Mouse (Mus musculus): ENCODE measurements around the gene Upk2. TPM values are rescaled to one million over a fixed set of nuclear protein-coding genes. Genes with fewer than 3 reads are reported as not detected.
A peak's percentile ranks its signal among the peaks of the same experiment; 100 is the strongest.
"Not testable (repeated sequence)": the region's sequence is repeated elsewhere in the genome, so short reads cannot be mapped to it uniquely, and the experiment has no call there.

Upk2 gene
- total RNA-seq, 2 experiments from 2014 or later, result not detected

- intact Hi-C loops (cut with DNase I), result no loop called here
- no peak for DNase-seq
Observed at GRCm38 (mm10) chr9:44473184-44473583, 18.4 kb upstream of the Upk2 start.

- intact Hi-C loops (cut with DNase I), result no loop called here
- DNase-seq, result no peak
Observed at GRCm38 (mm10) chr9:44468800-44469199, 14.0 kb upstream of the Upk2 start.

- DNase-seq, result no peak
- intact Hi-C loops (cut with DNase I), result no loop called here
Observed at GRCm38 (mm10) chr9:44468224-44468623, 13.4 kb upstream of the Upk2 start.

- DNase-seq, result no peak
- intact Hi-C loops (cut with DNase I), result no loop called here
Observed at GRCm38 (mm10) chr9:44461950-44462349, 7.2 kb upstream of the Upk2 start.

GRCm38 (mm10) chr9:44457035-44457742 lies 2.4 kb upstream of the Upk2 start:
- DNase-seq, result peak; percentile 88
- intact Hi-C loops (cut with DNase I), result no loop called here

GRCm38 (mm10) chr9:44454132-44454890 lies 465 bp downstream of the Upk2 start:
- intact Hi-C loops (cut with DNase I), result loop anchor here (1.0 to 2.0 kb wide), 2 partner anchors 22 to 198 kb away; no protein-coding TSS in a partner anchor
- DNase-seq, result peak; percentile 91

- intact Hi-C loops (cut with DNase I), result no loop called here
- DNase-seq, result no peak
Observed at GRCm38 (mm10) chr9:44450387-44450786, 4.4 kb downstream of the Upk2 start.

- DNase-seq; intact Hi-C loops (cut with DNase I): not testable (repeated sequence)
Observed at GRCm38 (mm10) chr9:44444402-44445025, 10.3 kb downstream of the Upk2 start.

GRCm38 (mm10) chr9:44440961-44441360 lies 13.8 kb downstream of the Upk2 start, which contains the start of gene Foxr1:
Gene Foxr1, minus strand, starts transcription at chr9:44441136.
- DNase-seq, result no peak
- intact Hi-C loops (cut with DNase I), result no loop called here

GRCm38 (mm10) chr9:44435747-44436146 lies 19.0 kb downstream of the Upk2 start:
- intact Hi-C loops (cut with DNase I), result no loop called here
- DNase-seq, result no peak

GRCm38 (mm10) chr9:44432577-44433185 lies 22.1 kb downstream of the Upk2 start:
- no peak for DNase-seq
- intact Hi-C loops (cut with DNase I), result no loop called here

- DNase-seq, result no peak
- intact Hi-C loops (cut with DNase I), result no loop called here
Observed at GRCm38 (mm10) chr9:44423576-44423975, 31.2 kb downstream of the Upk2 start.

- intact Hi-C loops (cut with DNase I), result no loop called here
- no peak for DNase-seq
Observed at GRCm38 (mm10) chr9:44420280-44420898, 34.4 kb downstream of the Upk2 start.

GRCm38 (mm10) chr9:44419730-44420129 lies 35.0 kb downstream of the Upk2 start:
- intact Hi-C loops (cut with DNase I); DNase-seq: not testable (repeated sequence)

- intact Hi-C loops (cut with DNase I), result no loop called here
- DNase-seq, result no peak
Observed at GRCm38 (mm10) chr9:44418519-44419385, 36.0 kb downstream of the Upk2 start, which contains the start of gene Ccdc84. Gene Ccdc84, minus strand, starts transcription at chr9:44418569.

GRCm38 (mm10) chr9:44417892-44418363 lies 36.8 kb downstream of the Upk2 start:
- DNase-seq, result peak; percentile 94
- intact Hi-C loops (cut with DNase I), result no loop called here

GRCm38 (mm10) chr9:44417156-44417891 lies 37.5 kb downstream of the Upk2 start:
- intact Hi-C loops (cut with DNase I), result no loop called here
- peak; percentile 34 for DNase-seq

- DNase-seq, result no peak
- intact Hi-C loops (cut with DNase I), result no loop called here
Observed at GRCm38 (mm10) chr9:44412781-44413180, 42.0 kb downstream of the Upk2 start.

- intact Hi-C loops (cut with DNase I), result no loop called here
- DNase-seq, result no peak
Observed at GRCm38 (mm10) chr9:44412306-44412705, 42.5 kb downstream of the Upk2 start.

Measured in left cerebral cortex, postnatal 4 days (tissue).